ENCODE assay signal across 8 mouse cellular contexts in the genomic region with DNA sequence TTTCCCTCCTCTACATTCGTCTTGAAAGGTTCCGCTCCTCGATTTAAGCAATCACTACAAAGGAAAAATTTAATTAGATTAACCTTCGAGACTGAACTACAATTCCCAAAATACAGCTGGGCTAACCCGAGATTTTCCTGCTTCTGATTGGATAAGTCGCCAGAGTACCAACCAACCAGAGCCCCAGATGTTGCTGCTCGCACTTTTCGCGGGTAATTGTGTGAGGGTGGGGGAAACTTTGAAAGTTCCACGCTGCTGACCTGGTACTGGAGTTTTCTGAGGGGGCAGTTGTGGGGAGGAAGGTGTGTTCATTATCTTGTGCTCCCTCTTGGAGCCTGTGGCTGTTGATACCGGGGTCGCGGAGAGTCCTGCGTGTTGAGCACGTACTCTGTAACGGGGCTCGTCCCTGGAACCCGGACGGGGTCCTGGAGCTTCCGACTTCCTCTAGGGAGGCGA. TPM values are rescaled to one million over a fixed set of nuclear protein-coding genes. Genes with fewer than 3 reads are reported as not detected.
DNase-seq lines count a peak whose midpoint lies in the region; ATAC-seq and TF ChIP-seq lines count a peak whose summit lies in the region.

Rad51b (plus strand) TSS at position 162 of the 456 bp plus-strand sequence.

- in situ Hi-C loops in CH12.LX (cut with MboI; ENCODE audit: low pct_ligation_motif_present, low pct_unique_long_range_greater_than_20kb, low sequenced_read_pairs), result no loop called here

- ATAC-seq in heart, embryonic 15.5 days (replicated peaks; ENCODE audit: insufficient number of reproducible peaks, insufficient read depth, low FRiP score, low read depth), result peak; percentile 76
- peak; percentile 75 for ATAC-seq in liver, embryonic 14.5 days (ENCODE audit: insufficient read depth)
- peak; percentile 74 for ATAC-seq in neural tube, embryonic 11.5 days (ENCODE audit: insufficient read depth, low FRiP score, low TSS enrichment)
- ATAC-seq in stomach, postnatal 0 days (ENCODE audit: low FRiP score, low TSS enrichment), result peak; percentile 80

- dilution Hi-C loops in CH12.LX (cut with MboI; ENCODE audit: extremely low pct_ligation_motif_present, extremely low pct_unique_long_range_greater_than_20kb, low sequenced_read_pairs), result no loop called here

- TF ChIP-seq POLR2A in CH12.LX (IDR thresholded peaks at IDR 0.05; ENCODE audit: low read depth, low read length), result peak; percentile 84

- no peak for TF ChIP-seq CTCF in CH12.LX (conservative IDR thresholded peaks at IDR 0.05 in 1 of 2, IDR thresholded peaks at IDR 0.05 in 1 of 2; ENCODE audit: low read depth in 2 of 2, low read length in 2 of 2)
- TF ChIP-seq CTCF in liver, embryonic 14.5 days (IDR thresholded peaks at IDR 0.05; ENCODE audit: low read depth), result no peak
- no peak for TF ChIP-seq CTCF in stomach, postnatal 0 days (IDR thresholded peaks at IDR 0.05; ENCODE audit: low read depth)

- peak within 1 kb of the TSS; percentile 80 for H3K9ac ChIP-seq in CH12.LX (ENCODE audit: insufficient read depth, low read depth)
- H3K9ac ChIP-seq in heart, embryonic 15.5 days, result peak within 1 kb of the TSS; percentile 65
- peak within 1 kb of the TSS; percentile 81 for H3K9ac ChIP-seq in liver, embryonic 14.5 days (replicated peaks)
- peak within 1 kb of the TSS; percentile 58 for H3K9ac ChIP-seq in neural tube, embryonic 11.5 days (ENCODE audit: low read length)
- H3K9ac ChIP-seq in stomach, postnatal 0 days (ENCODE audit: low read length), result peak within 1 kb of the TSS; percentile 4

- no peaks in the 10 kb centered on the region for H3K27me3 ChIP-seq in CH12.LX (replicated peaks)
- H3K27me3 ChIP-seq in forebrain, embryonic 10.5 days (ENCODE audit: poor library complexity, severe bottlenecking), result no peaks in the 10 kb centered on the region
- no peaks in the 10 kb centered on the region for H3K27me3 ChIP-seq in heart, embryonic 15.5 days
- H3K27me3 ChIP-seq in liver, embryonic 14.5 days (ENCODE audit: control insufficient read depth, insufficient read depth, low read length), result no peaks in the 10 kb centered on the region
- H3K27me3 ChIP-seq in neural tube, embryonic 11.5 days (ENCODE audit: control insufficient read depth, insufficient read depth, low read length), result no peaks in the 10 kb centered on the region
- H3K27me3 ChIP-seq in stomach, postnatal 0 days (ENCODE audit: control insufficient read depth, insufficient read depth, low read length), result no peaks in the 10 kb centered on the region

- WGBS in forebrain, embryonic 10.5 days, result under 1% methylated on average over 21 of the region's 21 CpGs
- WGBS in heart, embryonic 15.5 days, result 0% methylated on average over 21 of the region's 21 CpGs
- WGBS in liver, embryonic 14.5 days (ENCODE audit: insufficient replicate concordance), result under 1% methylated on average over 21 of the region's 21 CpGs
- WGBS in neural tube, embryonic 11.5 days, result under 1% methylated on average over 21 of the region's 21 CpGs
- WGBS in stomach, postnatal 0 days, result 0% methylated on average over 21 of the region's 21 CpGs

- H3K36me3 ChIP-seq in CH12.LX (replicated peaks in 1 of 2; ENCODE audit: control insufficient read depth in 1 of 2, insufficient read depth in 1 of 2, low read length in 1 of 2), result peaks cover 8 to 33% of the 10 kb centered on the region in 2 experiments
- H3K36me3 ChIP-seq in forebrain, embryonic 10.5 days (replicated peaks), result no peaks in the 10 kb centered on the region
- H3K36me3 ChIP-seq in heart, embryonic 15.5 days, result peaks cover 6% of the 10 kb centered on the region; the same call in 1 of the 2 replicates
- H3K36me3 ChIP-seq in liver, embryonic 14.5 days (replicated peaks; ENCODE audit: control insufficient read depth, insufficient read depth, low read depth), result no peaks in the 10 kb centered on the region
- no peaks in the 10 kb centered on the region for H3K36me3 ChIP-seq in neural tube, embryonic 11.5 days (ENCODE audit: control insufficient read depth, insufficient read depth, low read length)
- H3K36me3 ChIP-seq in stomach, postnatal 0 days (ENCODE audit: control insufficient read depth, insufficient read depth, low read length), result no peaks in the 10 kb centered on the region

- peak; percentile 94 for DNase-seq in CH12.LX (ENCODE audit: extremely low read depth)
- DNase-seq in c-Kit-positive CD71-negative TER-119-negative erythroid progenitor cells, embryonic 14.5 days (ENCODE audit: low read depth), result peak; percentile 89
- DNase-seq in forebrain, embryonic 10.5 days (ENCODE audit: extremely low spot score, low spot score), result peak; percentile 85
- peak; percentile 78 to 89 for DNase-seq in kidney, postnatal 25 days
- DNase-seq in liver, embryonic 14.5 days (ENCODE audit: low read depth in 3 of 3, low spot score in 3 of 3), result peak; percentile 86 to 90 (median 89)
- peak; percentile 79 for DNase-seq in neural tube, embryonic 11.5 days (ENCODE audit: low spot score)
- peak; percentile 76 for DNase-seq in stomach, postnatal 0 days (ENCODE audit: low spot score)

- TF ChIP-seq EP300 in CH12.LX (IDR thresholded peaks at IDR 0.05; ENCODE audit: low read length), result no peak
- peak; percentile 47; the same call in 1 of the 2 replicates for TF ChIP-seq EP300 in liver, embryonic 14.5 days (IDR thresholded peaks at IDR 0.05; ENCODE audit: low read depth)
- no peak for TF ChIP-seq EP300 in stomach, postnatal 0 days (optimal IDR thresholded peaks at IDR 0.05)

- peak within 1 kb of the TSS; percentile 24; the same call in 1 of the 2 replicates for H3K27ac ChIP-seq in CH12.LX (ENCODE audit: insufficient read depth, low read depth)
- H3K27ac ChIP-seq in forebrain, embryonic 10.5 days, result peak within 1 kb of the TSS; percentile 85
- H3K27ac ChIP-seq in heart, embryonic 15.5 days, result peak within 1 kb of the TSS; percentile 81
- peak within 1 kb of the TSS; percentile 70 for H3K27ac ChIP-seq in liver, embryonic 14.5 days
- no peak within 1 kb of the TSS for H3K27ac ChIP-seq in neural tube, embryonic 11.5 days (ENCODE audit: low read depth, low read length)
- 0 out of 2 replicates have a peak within 1 kb of the TSS, but pooled peaks have one; percentile 24 for H3K27ac ChIP-seq in stomach, postnatal 0 days (replicated peaks)

- H3K4me2 ChIP-seq in CH12.LX (ENCODE audit: insufficient read depth, low read depth, poor library complexity, severe bottlenecking), result peak within 1 kb of the TSS; percentile 76
- peak within 1 kb of the TSS; percentile 91 for H3K4me2 ChIP-seq in heart, embryonic 15.5 days
- H3K4me2 ChIP-seq in liver, embryonic 14.5 days (ENCODE audit: low read depth), result peak within 1 kb of the TSS; percentile 99
- H3K4me2 ChIP-seq in neural tube, embryonic 11.5 days (ENCODE audit: low read depth), result peak within 1 kb of the TSS; percentile 81
- H3K4me2 ChIP-seq in stomach, postnatal 0 days (replicated peaks; ENCODE audit: low read depth), result peak within 1 kb of the TSS; percentile 60

- no peaks in the 10 kb centered on the region for H3K9me3 ChIP-seq in CH12.LX (replicated peaks; ENCODE audit: low read length)
- H3K9me3 ChIP-seq in forebrain, embryonic 10.5 days, result no peaks in the 10 kb centered on the region
- H3K9me3 ChIP-seq in heart, embryonic 15.5 days (replicated peaks), result no peaks in the 10 kb centered on the region
- H3K9me3 ChIP-seq in liver, embryonic 14.5 days (ENCODE audit: control insufficient read depth, low read length), result no peaks in the 10 kb centered on the region
- no peaks in the 10 kb centered on the region for H3K9me3 ChIP-seq in neural tube, embryonic 11.5 days (ENCODE audit: control insufficient read depth, low read length)
- no peaks in the 10 kb centered on the region for H3K9me3 ChIP-seq in stomach, postnatal 0 days (ENCODE audit: control insufficient read depth, low read length)

- peak within 1 kb of the TSS; percentile 75 to 89 (median 76) for H3K4me3 ChIP-seq in CH12.LX (replicated peaks in 1 of 3; ENCODE audit: low read depth in 2 of 3, low read length in 2 of 3, poor library complexity in 1 of 3)
- H3K4me3 ChIP-seq in forebrain, embryonic 10.5 days, result peak within 1 kb of the TSS; percentile 78
- H3K4me3 ChIP-seq in heart, embryonic 15.5 days, result peak within 1 kb of the TSS; percentile 68
- H3K4me3 ChIP-seq in liver, embryonic 14.5 days (ENCODE audit: insufficient read depth in 1 of 2, low read depth in 2 of 2, low read length in 2 of 2), result peak within 1 kb of the TSS; percentile 74 to 96
- H3K4me3 ChIP-seq in neural tube, embryonic 11.5 days (ENCODE audit: low read depth, low read length), result peak within 1 kb of the TSS; percentile 50
- H3K4me3 ChIP-seq in stomach, postnatal 0 days (ENCODE audit: low read depth, low read length), result peak within 1 kb of the TSS; percentile 51

- no peak for TF ChIP-seq RAD21 in CH12.LX (IDR thresholded peaks at IDR 0.05; ENCODE audit: low read depth, low read length)

- H3K4me1 ChIP-seq in CH12.LX (ENCODE audit: control insufficient read depth in 1 of 2, insufficient read depth in 2 of 2), result peaks cover 0 to 35% of the 10 kb centered on the region in 2 experiments; a peak in 2 of 4 replicates
- H3K4me1 ChIP-seq in forebrain, embryonic 10.5 days, result peaks cover 20% of the 10 kb centered on the region
- H3K4me1 ChIP-seq in heart, embryonic 15.5 days (replicated peaks), result peaks cover 15% of the 10 kb centered on the region
- H3K4me1 ChIP-seq in liver, embryonic 14.5 days (replicated peaks; ENCODE audit: control insufficient read depth in 2 of 2, insufficient read depth in 2 of 2, low read length in 1 of 2), result peaks cover 0 to 6% of the 10 kb centered on the region in 2 experiments; a peak in 3 of 4 replicates
- peaks cover 6% of the 10 kb centered on the region for H3K4me1 ChIP-seq in neural tube, embryonic 11.5 days (ENCODE audit: control insufficient read depth, insufficient read depth, low read length)
- H3K4me1 ChIP-seq in stomach, postnatal 0 days (replicated peaks; ENCODE audit: control insufficient read depth, insufficient read depth), result 0 out of 2 replicates have a peak, but pooled peaks cover 2% of the 10 kb centered on the region

- peaks cover 5% of the 10 kb centered on the region for H3K79me2 ChIP-seq in CH12.LX (replicated peaks; ENCODE audit: control insufficient read depth, extremely low read depth, insufficient read depth, poor library complexity, severe bottlenecking)

TF ChIP-seq in CH12.LX, 34 proteins besides CTCF, POLR2A, EP300 and RAD21 (continues in another document):
- TF ChIP-seq MAX (IDR thresholded peaks at IDR 0.05; ENCODE audit: low read length), result peak; percentile 70
- TF ChIP-seq JUND (conservative IDR thresholded peaks at IDR 0.05; ENCODE audit: low read depth, low read length), result no peak

RNA-seq across cellular contexts. Expression of gene Rad51b, which starts in this region (rescaled TPM):
- 7.7 and 8.5 TPM in 2 replicates for total RNA-seq in CH12.LX (2012; rRNA removed)
- 8.6 and 9.6 TPM in 2 replicates for total RNA-seq in CH12.LX (2014; rRNA removed)
- 5.9 and 6.5 TPM in 2 replicates for polyA plus RNA-seq in CH12.LX (2012; ENCODE audit: insufficient read length, low read depth)
- polyA plus RNA-seq in forebrain, embryonic 10.5 days (2016; fragmentation: Nextera tagmentation; extraction: Ambion mirVana), result 7.1 and 7.5 TPM in 2 replicates
- 3.3 and 4.7 TPM in 2 replicates for polyA plus RNA-seq in heart, embryonic 15.5 days (2015; fragmentation: Nextera tagmentation; extraction: Ambion mirVana)
- 1.6 and 2.3 TPM in 2 replicates for polyA plus RNA-seq in liver, embryonic 14.5 days (2012; rRNA removed)
- polyA plus RNA-seq in liver, embryonic 14.5 days (2014; fragmentation: Nextera tagmentation; extraction: Ambion mirVana), result 5.1 and 5.5 TPM in 2 replicates
- 4.7 and 5.5 TPM in 2 replicates for polyA plus RNA-seq in neural tube, embryonic 11.5 days (2014; fragmentation: Nextera tagmentation; extraction: Ambion mirVana)
- polyA plus RNA-seq in stomach, postnatal 0 days (2015; fragmentation: Nextera tagmentation; extraction: Ambion mirVana), result 1.9 and 2.0 TPM in 2 replicates

Comparison
In these comparisons a context has a peak if more than half of its experiments do, and no peak if none do; other contexts are left out.
1. H3K9ac ChIP-seq: peak in every context shown above with its lines; median percentile 81 in liver, embryonic 14.5 days; 80 in CH12.LX; 65 in heart, embryonic 15.5 days; 58 in neural tube, embryonic 11.5 days; 4 in stomach, postnatal 0 days.